8 mouse cellular contexts compared by ENCODE assay signal in the genomic region with DNA sequence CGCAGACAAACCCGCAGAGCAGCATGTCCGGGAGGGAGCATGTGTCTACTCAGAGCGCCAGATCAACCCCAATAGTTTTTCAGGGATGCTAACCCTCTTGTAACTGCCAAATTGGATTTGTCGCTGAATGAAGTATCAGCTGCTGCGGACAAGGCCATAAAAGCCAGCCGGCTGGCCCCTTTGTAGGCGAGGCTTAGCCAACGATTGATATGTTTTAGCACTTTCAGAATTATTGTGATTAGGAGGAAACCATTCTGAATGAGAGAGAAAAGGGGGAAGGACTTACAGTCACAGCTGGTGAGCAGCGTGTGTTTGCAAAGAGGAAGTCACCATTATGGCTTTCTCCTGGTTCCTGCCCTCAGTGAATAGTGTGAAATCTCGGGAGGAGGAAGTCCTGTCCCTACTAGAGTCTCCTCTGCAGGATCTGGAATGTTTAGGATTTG.
DNase-seq lines count a peak whose midpoint lies in the region; ATAC-seq and TF ChIP-seq lines count a peak whose summit lies in the region.

No protein-coding gene starts in this region.

- TF ChIP-seq CTCF in heart, adult 2 months (IDR thresholded peaks at IDR 0.05) = no peak

- peaks cover 3% of the 10 kb centered on the region for H3K79me2 ChIP-seq in heart, adult 2 months (replicated peaks; ENCODE audit: control insufficient read depth, insufficient read depth, low read length)

- ATAC-seq in hematopoietic stem cell, adult 5-6 weeks (replicated peaks in 1 of 2; ENCODE audit: insufficient read depth in 1 of 2, low FRiP score in 2 of 2, low TSS enrichment in 1 of 2, low read depth in 1 of 2, poor library complexity in 2 of 2, severe bottlenecking in 2 of 2) = peak; percentile 68 to 70; a peak in 3 of 4 replicates
- ATAC-seq in midbrain, embryonic 14.5 days (ENCODE audit: low FRiP score, low TSS enrichment) = peak; percentile 35; the same call in 1 of the 2 replicates

- H3K27ac ChIP-seq in heart, adult 2 months = peak overlapping the region; percentile 81
- H3K27ac ChIP-seq in midbrain, embryonic 14.5 days (replicated peaks; ENCODE audit: low read depth, low read length) = peak overlapping the region; percentile 84

- no peak for TF ChIP-seq POLR2A in heart, adult 2 months (IDR thresholded peaks at IDR 0.05; ENCODE audit: insufficient read depth, low read depth, low read length)

- no peak for DNase-seq in heart, adult 2 months
- no peak for DNase-seq in heart, postnatal 36 days
- peak; percentile 43 for DNase-seq in embryo, embryonic 9.5 days (ENCODE audit: extremely low spot score)
- DNase-seq in midbrain, embryonic 14.5 days = peak; percentile 71
- no peak for DNase-seq in cerebellum, postnatal 25 days
- DNase-seq in yolk sac, embryonic 10.5 days (ENCODE audit: low spot score) = no peak
- no peak for DNase-seq in thymus, postnatal 0 days (ENCODE audit: low spot score)

- H3K4me2 ChIP-seq in midbrain, embryonic 14.5 days (ENCODE audit: low read length) = peak overlapping the region; percentile 39

- H3K4me3 ChIP-seq in heart, adult 2 months = no peak overlapping the region
- no peak overlapping the region for H3K4me3 ChIP-seq in midbrain, embryonic 14.5 days (replicated peaks; ENCODE audit: low read depth, low read length)

- no peak for TF ChIP-seq EP300 in heart, adult 2 months (IDR thresholded peaks at IDR 0.05; ENCODE audit: insufficient read depth, low read depth, low read length)

- H3K27me3 ChIP-seq in heart, adult 2 months (ENCODE audit: control insufficient read depth, insufficient read depth, low read length) = no peaks in the 10 kb centered on the region
- H3K27me3 ChIP-seq in midbrain, embryonic 14.5 days (ENCODE audit: control insufficient read depth, insufficient read depth, low read length) = no peaks in the 10 kb centered on the region

- H3K9ac ChIP-seq in heart, adult 2 months (ENCODE audit: low read depth, low read length) = no peak overlapping the region
- no peak overlapping the region; the same call in 1 of the 2 replicates for H3K9ac ChIP-seq in midbrain, embryonic 14.5 days (replicated peaks; ENCODE audit: low read length)

- 23% methylated on average over 11 of the region's 11 CpGs for WGBS in heart, adult 2 months
- WGBS in midbrain, embryonic 14.5 days = 2% methylated on average over 11 of the region's 11 CpGs

- peaks cover 14% of the 10 kb centered on the region for H3K4me1 ChIP-seq in heart, adult 2 months (ENCODE audit: control insufficient read depth, insufficient read depth, low read length)
- H3K4me1 ChIP-seq in midbrain, embryonic 14.5 days (ENCODE audit: control insufficient read depth, insufficient read depth, low read length) = peaks cover 34% of the 10 kb centered on the region

- intact Hi-C loops in heart, adult 2 months (cut with DNase I) = loop anchor here (5.0 kb wide), 1 partner anchor 128 kb away; no protein-coding TSS in a partner anchor
- intact Hi-C loops in heart, postnatal 36 days (cut with DNase I) = no loop called here

- H3K36me3 ChIP-seq in heart, adult 2 months (ENCODE audit: control insufficient read depth, insufficient read depth, low read length) = peaks cover 7% of the 10 kb centered on the region
- H3K36me3 ChIP-seq in midbrain, embryonic 14.5 days (ENCODE audit: control insufficient read depth, insufficient read depth, low read length) = no peaks in the 10 kb centered on the region

- no peaks in the 10 kb centered on the region for H3K9me3 ChIP-seq in midbrain, embryonic 14.5 days (ENCODE audit: control insufficient read depth, low read length)

Comparison
In these comparisons a context has a peak if more than half of its experiments do, and no peak if none do; other contexts are left out.
1. DNase-seq: peak in embryo, embryonic 9.5 days (single experiment) and midbrain, embryonic 14.5 days (single experiment); none in heart, adult 2 months (0 of 2), heart, postnatal 36 days (0 of 2), cerebellum, postnatal 25 days (0 of 2), yolk sac, embryonic 10.5 days (single experiment) and thymus, postnatal 0 days (single experiment).